Mouse (Mus musculus) kidney, adult 2 months (tissue): Measurements from ENCODE around the gene Slc52a3. TPM values are rescaled to one million over a fixed set of nuclear protein-coding genes. Genes with fewer than 3 reads are reported as not detected.

Experiments
- DNase-seq: peaks from one replicate; pipeline ENCODE4 v3.0.0; 2021
- H3K27ac ChIP-seq: fragments of 200-500 bp; 2 replicates; pipeline ENCODE4 v1.5.1; 2012; ENCODE audit warnings: low read depth, low read length, control low read depth, inconsistent platforms; ENCODE audit not compliant: insufficient read depth
- H3K27me3 ChIP-seq: fragments of 200-500 bp; replicated peaks from 2 replicates; pipeline ENCODE4 v1.6.1; 2012; ENCODE audit warnings: mild to moderate bottlenecking, moderate library complexity, low read length, inconsistent platforms; ENCODE audit not compliant: control insufficient read depth, insufficient read depth
- H3K36me3 ChIP-seq: fragments of 200-500 bp; 2 replicates; pipeline ENCODE4 v1.6.1; 2012; ENCODE audit warnings: mild to moderate bottlenecking, moderate library complexity, low read length, inconsistent platforms; ENCODE audit not compliant: control insufficient read depth, insufficient read depth
- H3K4me1 ChIP-seq: fragments of 200-500 bp; 2 replicates; pipeline ENCODE4 v1.6.1; 2011; ENCODE audit warnings: low read length; ENCODE audit not compliant: control insufficient read depth, insufficient read depth
- H3K4me3 ChIP-seq: fragments of 200-500 bp; 2 replicates; pipeline ENCODE4 v1.5.1; 2011; ENCODE audit warnings: mild to moderate bottlenecking, low read depth, low read length, control low read depth; ENCODE audit not compliant: insufficient read depth
- CTCF ChIP-seq: fragments of 200-500 bp; conservative IDR thresholded peaks from 2 replicates; pipeline ENCODE4 v1.5.1; 2011; ENCODE audit warnings: low read depth, mild to moderate bottlenecking, control low read depth, low read length, moderate library complexity, mixed read lengths; ENCODE audit not compliant: insufficient read depth, insufficient read length
- POLR2A ChIP-seq: fragments of 200-500 bp; IDR thresholded peaks from one replicate; pipeline ENCODE4 v1.6.1; 2011; ENCODE audit warnings: low read depth, low read length, control low read depth
- WGBS: fragments of 180-500 bp; shearing (Covaris S2); methylation state at CpG from one replicate; pipeline ENCODE4 v1.1.7; 2018; 5-methylcytosine and 5-hydroxymethylcytosine counted together
- polyA plus RNA-seq: library from polyadenylated mRNA; depleted of rRNA; stranded (reverse); fragments of >200 nt; gene quantifications from 2 replicates; pipeline ENCODE4 v1.2.3, GENCODE M21; 2012

The Slc52a3 gene
- polyA plus RNA-seq, 1 experiment, result 17.4 TPM

- Histone ChIP-seq H3K4me3 (peak overlapping the region; percentile 54), H3K36me3 (no peaks in the 10 kb centered on the region), H3K4me1 (no peaks in the 10 kb centered on the region), H3K27ac (no peak overlapping the region), H3K27me3 (no peaks in the 10 kb centered on the region)
- TF ChIP-seq CTCF, result peak; percentile 89
- TF ChIP-seq POLR2A, result no peak
- peak; percentile 91 for DNase-seq
- WGBS, result 2% methylated on average over 54 of the region's 54 CpGs
Observed at GRCm38 (mm10) chr2:152029252-152030082, 33.2 kb downstream of the Slc52a3 start.

GRCm38 (mm10) chr2:152030986-152031385 lies 34.7 kb downstream of the Slc52a3 start:
- TF ChIP-seq POLR2A, result no peak
- TF ChIP-seq CTCF, result no peak
- no peaks in the 10 kb centered on the region for H3K27me3 ChIP-seq
- H3K4me1 ChIP-seq, result no peaks in the 10 kb centered on the region
- no peak overlapping the region for H3K27ac ChIP-seq
- no peak for DNase-seq
- H3K36me3 ChIP-seq, result no peaks in the 10 kb centered on the region
- H3K4me3 ChIP-seq, result no peak overlapping the region
- WGBS, result 78% methylated on average over 5 of the region's 5 CpGs

GRCm38 (mm10) chr2:152040101-152040500 lies 43.8 kb downstream of the Slc52a3 start:
- H3K27ac ChIP-seq, result no peak overlapping the region
- H3K36me3 ChIP-seq, result no peaks in the 10 kb centered on the region
- H3K4me1 ChIP-seq, result no peaks in the 10 kb centered on the region
- no peak overlapping the region for H3K4me3 ChIP-seq
- TF ChIP-seq POLR2A (no peak), CTCF (no peak)
- no peak for DNase-seq
- H3K27me3 ChIP-seq, result no peaks in the 10 kb centered on the region

- WGBS, result 11% methylated on average over 25 of the region's 25 CpGs
Observed at GRCm38 (mm10) chr2:152047116-152048002, 51.0 kb downstream of the Slc52a3 start.

GRCm38 (mm10) chr2:152048003-152048980 lies 52.0 kb downstream of the Slc52a3 start:
- Histone ChIP-seq H3K4me3 (peak overlapping the region; percentile 27; the same call in 1 of the 2 replicates), H3K27ac (no peak overlapping the region), H3K4me1 (no peaks in the 10 kb centered on the region), H3K27me3 (peaks cover 7% of the 10 kb centered on the region; the same call in 1 of the 2 replicates), H3K36me3 (no peaks in the 10 kb centered on the region)
- 1% methylated on average over 80 of the region's 82 CpGs for WGBS
- DNase-seq, result no peak
- no peak for TF ChIP-seq CTCF
- TF ChIP-seq POLR2A, result no peak

More at GRCm38 (mm10) chr2:152047116-152048002, 51.0 kb downstream of the Slc52a3 start:
- no peaks in the 10 kb centered on the region for H3K4me1 ChIP-seq
- H3K27ac ChIP-seq, result no peak overlapping the region
- H3K4me3 ChIP-seq, result no peak overlapping the region
- no peak for TF ChIP-seq CTCF
- no peak for TF ChIP-seq POLR2A
- DNase-seq, result no peak
- H3K36me3 ChIP-seq, result no peaks in the 10 kb centered on the region
- peaks cover 7% of the 10 kb centered on the region; the same call in 1 of the 2 replicates for H3K27me3 ChIP-seq

- no peak for DNase-seq
- WGBS, result under 1% methylated on average over 24 of the region's 24 CpGs
- Histone ChIP-seq H3K4me1 (no peaks in the 10 kb centered on the region), H3K27ac (no peak overlapping the region), H3K36me3 (no peaks in the 10 kb centered on the region), H3K27me3 (peaks cover 7% of the 10 kb centered on the region; the same call in 1 of the 2 replicates), H3K4me3 (peak overlapping the region; percentile 27; the same call in 1 of the 2 replicates)
- no peak for TF ChIP-seq CTCF
- no peak for TF ChIP-seq POLR2A
Observed at GRCm38 (mm10) chr2:152048981-152049441, 52.7 kb downstream of the Slc52a3 start.
